Mouse (Mus musculus) brain, embryonic 14.5 days (tissue): ENCODE data around the gene Psma5.

Source experiments
- CTCF ChIP-seq: fragments of 200-500 bp; IDR thresholded peaks from 2 replicates; pipeline ENCODE4 v1.5.1; 2012; ENCODE audit warnings: inconsistent platforms, mild to moderate bottlenecking, moderate library complexity, borderline replicate concordance; ENCODE audit not compliant: insufficient read depth, insufficient read length; ENCODE audit errors: extremely low read depth
- POLR2A ChIP-seq: fragments of 200-500 bp; IDR thresholded peaks from 2 replicates; pipeline ENCODE4 v1.6.1; 2012; ENCODE audit warnings: mild to moderate bottlenecking, inconsistent platforms, borderline replicate concordance; ENCODE audit not compliant: poor library complexity, insufficient read depth, insufficient read length, severe bottlenecking; ENCODE audit errors: extremely low read depth

DNA sequence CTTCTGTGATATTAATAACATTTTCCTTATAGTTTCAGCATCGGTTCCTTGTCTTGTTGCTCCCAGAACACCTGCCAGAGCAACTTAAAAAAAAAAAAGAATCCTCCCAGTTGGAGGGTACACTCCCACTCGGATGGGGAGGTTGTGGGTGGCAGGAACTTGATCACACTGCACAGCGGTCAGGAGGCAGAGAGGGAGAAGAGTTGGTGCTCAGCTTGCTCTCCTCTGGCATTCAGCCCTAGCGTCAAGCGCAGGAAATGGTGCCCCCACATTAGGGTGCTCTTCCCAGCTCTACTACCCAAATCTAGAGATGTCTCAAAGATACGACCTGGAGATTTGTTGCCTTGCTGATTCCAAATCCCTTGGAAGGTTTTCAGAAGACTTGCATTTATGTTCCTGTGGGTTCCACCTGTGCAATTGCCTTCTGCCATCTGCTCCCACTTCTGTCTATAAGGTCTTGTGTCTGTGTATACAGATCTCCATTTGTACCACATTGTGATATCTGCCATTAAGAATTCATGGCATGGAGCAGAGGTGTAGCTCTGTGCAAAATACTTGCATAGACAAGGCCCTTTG, 43.8 kb downstream of the Psma5 start:
- TF ChIP-seq CTCF (no peak), POLR2A (no peak)
